Mouse (Mus musculus) spleen, postnatal 36 days (tissue): Measurements from ENCODE around the gene Ccdc163.

Source experiments
- DNase-seq, 2 experiments: peaks; one replicate each; pipeline ENCODE4 v3.0.0; 2022; ENCODE audit warnings: low spot score in 2 of 2, mixed read lengths in 1 of 2

Gene Ccdc163

GRCm38 (mm10) chr4:116777079-116777478 is 68.8 kb downstream of the Ccdc163 start:
- DNase-seq, result no peak

GRCm38 (mm10) chr4:116780541-116780940 is 72.2 kb downstream of the Ccdc163 start:
- DNase-seq, result no peak

DNA sequence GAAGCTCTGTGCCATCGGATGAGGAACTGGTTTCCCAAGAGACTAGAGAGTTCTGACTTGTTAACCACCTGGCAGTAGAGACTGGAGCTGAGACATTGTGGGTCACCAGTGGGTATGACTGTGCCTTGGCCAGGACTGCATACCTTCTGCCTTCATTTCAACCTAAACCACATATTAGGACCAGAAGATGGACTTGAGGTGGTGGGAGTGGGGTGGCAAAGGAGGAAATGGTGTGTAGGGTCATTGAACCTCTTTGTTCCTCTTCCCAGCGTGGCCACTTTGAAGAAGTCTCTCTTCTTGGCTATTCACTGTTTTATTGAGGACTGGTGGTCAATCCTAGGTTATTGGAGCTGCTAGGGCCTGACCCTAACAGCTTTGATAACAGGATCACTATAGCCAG is 73.1 kb downstream of the Ccdc163 start:
- no peak for DNase-seq

- DNase-seq, result no peak
Observed at GRCm38 (mm10) chr4:116782171-116782570, 73.9 kb downstream of the Ccdc163 start.

DNA sequence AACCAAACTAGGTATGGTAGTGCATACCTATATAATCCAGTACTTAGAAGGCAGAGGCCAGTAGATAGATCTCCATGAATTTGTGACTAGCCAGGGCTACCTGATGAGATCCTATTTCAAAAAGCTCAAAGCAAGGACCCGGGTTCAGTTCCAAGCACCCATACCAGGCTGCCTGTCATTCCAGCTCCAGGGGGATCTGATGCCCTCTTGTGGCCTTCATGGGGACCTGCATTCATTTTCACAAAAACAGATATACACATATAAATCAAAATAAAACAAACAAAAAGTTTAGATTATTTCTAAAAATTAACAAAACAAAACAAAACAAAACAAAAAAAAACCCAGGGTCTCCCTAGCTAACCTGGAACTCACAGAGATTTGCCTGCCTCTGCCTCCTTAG is 78.3 kb downstream of the Ccdc163 start:
- no peak for DNase-seq

DNA sequence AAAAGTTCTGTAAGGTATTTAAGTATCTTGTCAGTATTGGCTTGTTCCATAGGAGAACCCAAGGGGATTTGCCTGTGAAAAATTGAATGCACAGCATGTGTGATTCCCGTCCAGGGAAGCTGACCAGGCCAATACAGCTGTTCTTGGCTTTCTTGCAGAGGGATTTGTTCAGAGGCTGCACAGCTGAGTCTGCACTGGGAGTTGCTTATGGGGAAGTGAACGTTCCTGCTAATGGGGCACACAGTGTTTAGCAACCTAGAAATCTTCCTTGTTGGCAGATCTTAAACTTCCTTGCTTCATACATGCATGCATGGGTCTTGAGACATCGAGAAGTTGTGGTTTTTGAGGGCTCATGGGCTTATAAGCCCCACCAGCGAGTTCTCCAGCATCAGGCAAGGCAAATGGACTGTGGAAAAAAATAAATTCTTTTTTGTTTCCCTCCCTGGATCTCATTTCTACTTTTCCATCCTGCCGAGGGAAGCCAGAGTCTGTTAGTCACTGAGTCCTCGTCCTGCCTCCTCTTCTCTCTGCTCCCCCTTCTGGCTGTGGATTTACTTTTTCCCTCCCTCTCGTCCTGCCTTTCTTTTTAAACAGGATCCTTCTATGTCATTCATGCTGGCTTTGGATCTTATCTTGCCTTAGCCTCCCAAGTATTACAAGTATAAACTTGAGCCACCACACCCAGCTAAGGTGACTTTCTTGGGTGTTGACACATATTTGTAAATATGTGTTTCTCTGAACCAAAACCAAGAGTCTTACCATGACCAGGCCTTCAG is 79.9 kb downstream of the Ccdc163 start:
- DNase-seq, result peak in 1 of 2 experiments; percentile 35

GRCm38 (mm10) chr4:116788956-116789355 is 80.6 kb downstream of the Ccdc163 start:
- peak; percentile 73 to 82 for DNase-seq

GRCm38 (mm10) chr4:116792453-116792852 is 84.1 kb downstream of the Ccdc163 start:
- no peak for DNase-seq

GRCm38 (mm10) chr4:116794273-116794672 is 86.0 kb downstream of the Ccdc163 start:
- no peak for DNase-seq

DNA sequence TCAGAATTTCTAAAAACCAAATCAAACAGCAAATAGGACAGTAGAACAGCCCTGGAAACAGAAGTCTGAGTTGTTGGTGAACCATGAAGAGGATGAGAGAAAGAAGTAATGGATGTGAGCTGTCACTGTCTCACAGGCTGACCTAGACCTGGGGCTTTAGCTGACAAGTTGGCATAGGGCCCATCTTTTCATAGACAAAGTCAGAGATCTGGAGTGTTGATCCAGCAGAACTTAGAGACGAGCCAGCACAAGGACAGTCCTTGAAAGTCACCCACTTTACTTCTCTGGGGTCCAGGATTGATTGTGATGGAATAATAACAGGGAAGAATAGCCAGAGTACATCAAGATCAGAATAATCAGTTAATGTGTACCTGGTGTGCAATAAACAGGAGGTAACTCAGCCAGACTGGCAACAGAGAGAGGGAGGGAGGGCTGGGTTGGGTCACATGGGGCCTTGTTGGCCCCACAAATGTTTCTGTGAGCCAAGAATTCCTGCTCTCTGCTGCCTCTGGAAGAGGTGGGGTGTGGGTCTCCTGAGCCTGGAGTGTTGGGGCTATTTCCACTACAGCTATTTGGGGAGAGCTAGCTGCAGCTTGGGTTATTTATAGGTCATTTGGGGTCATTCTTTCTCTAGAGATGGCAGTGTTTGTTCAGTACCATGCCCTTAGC is 88.3 kb downstream of the Ccdc163 start:
- no peak for DNase-seq

GRCm38 (mm10) chr4:116799901-116800300 is 91.6 kb downstream of the Ccdc163 start:
- DNase-seq, result peak in 1 of 2 experiments; percentile 18
